Mouse (Mus musculus): ENCODE results near the gene Hyal2. TPM values are rescaled to one million over a fixed set of nuclear protein-coding genes. Genes with fewer than 3 reads are reported as not detected.
"Not testable (repeated sequence)": the region's sequence is repeated elsewhere in the genome, so short reads cannot be mapped to it uniquely, and the experiment has no call there.

The Hyal2 gene
- polyA plus RNA-seq, 1 experiment from 2014 or later, result 135 TPM

DNA sequence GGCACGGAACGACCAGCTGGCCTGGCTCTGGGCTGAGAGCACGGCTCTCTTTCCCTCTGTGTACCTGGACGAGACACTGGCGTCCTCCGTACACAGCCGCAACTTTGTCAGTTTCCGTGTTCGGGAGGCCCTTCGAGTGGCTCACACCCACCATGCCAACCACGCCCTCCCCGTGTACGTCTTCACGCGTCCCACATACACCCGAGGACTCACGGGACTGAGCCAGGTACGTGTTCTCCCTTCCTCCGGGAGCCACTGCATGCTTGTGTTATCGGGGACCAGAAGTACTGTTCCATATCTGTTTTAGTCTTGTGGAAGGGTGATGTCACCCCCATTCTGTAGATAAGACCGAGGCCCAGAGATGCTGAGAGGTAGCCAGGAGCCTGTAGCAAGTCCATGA, 3.1 kb downstream of the Hyal2 start:
- H3K27ac ChIP-seq (ENCODE audit: low read depth, low read length), result no peak overlapping the region
- H3K27me3 ChIP-seq (ENCODE audit: control insufficient read depth, insufficient read depth, low read length), result no peaks in the 10 kb centered on the region
- ATAC-seq (ENCODE audit: low FRiP score, low TSS enrichment), result no peak
- H3K9me3 ChIP-seq (ENCODE audit: control insufficient read depth, low read length), result no peaks in the 10 kb centered on the region
- peaks cover 40% of the 10 kb centered on the region for H3K36me3 ChIP-seq (ENCODE audit: control insufficient read depth, insufficient read depth, low read length)
- H3K4me1 ChIP-seq (ENCODE audit: control insufficient read depth, insufficient read depth, low read length), result peaks cover 24% of the 10 kb centered on the region
- peak overlapping the region; percentile 78; the same call in 1 of the 2 replicates for H3K9ac ChIP-seq (ENCODE audit: low read depth, low read length)
- 91% methylated on average over 21 of the region's 21 CpGs for WGBS
- H3K4me2 ChIP-seq (replicated peaks; ENCODE audit: low read depth, low read length), result peak overlapping the region; percentile 83
- H3K4me3 ChIP-seq (ENCODE audit: low read length), result peak overlapping the region; percentile 67

DNA sequence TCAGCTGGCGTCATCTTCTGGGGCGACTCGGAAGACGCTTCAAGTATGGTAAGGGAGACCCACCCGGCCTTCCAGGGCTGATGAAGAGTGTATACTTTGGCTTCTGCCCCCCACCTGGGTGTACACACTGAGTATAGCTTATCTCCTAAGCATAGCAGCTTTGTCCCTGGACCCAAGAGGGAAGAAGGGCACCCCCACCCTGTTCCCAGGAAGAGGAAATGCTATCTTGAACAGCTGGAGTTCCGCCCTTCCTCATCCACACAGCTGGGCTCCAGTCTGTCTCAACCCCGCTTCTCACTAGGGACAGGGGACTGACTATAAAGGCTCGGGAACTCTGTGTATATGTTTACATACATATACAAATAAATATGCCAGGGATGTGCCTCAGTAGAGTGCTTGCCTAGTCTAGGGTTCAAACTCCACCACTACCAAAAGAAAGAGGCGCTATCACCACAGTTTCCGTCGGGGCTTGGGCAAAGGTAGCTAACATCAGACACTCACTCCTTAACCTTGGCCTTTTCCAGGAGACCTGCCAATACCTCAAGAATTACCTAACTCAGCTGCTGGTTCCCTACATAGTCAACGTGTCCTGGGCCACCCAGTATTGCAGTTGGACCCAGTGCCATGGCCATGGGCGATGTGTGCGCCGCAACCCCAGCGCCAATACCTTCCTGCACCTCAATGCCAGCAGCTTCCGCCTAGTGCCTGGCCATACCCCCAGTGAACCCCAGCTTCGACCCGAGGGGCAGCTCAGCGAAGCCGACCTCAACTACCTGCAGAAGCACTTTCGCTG, 4.0 kb downstream of the Hyal2 start:
- Histone ChIP-seq H3K4me1 (ENCODE audit: control insufficient read depth, insufficient read depth, low read length) (peaks cover 32% of the 10 kb centered on the region), H3K36me3 (ENCODE audit: control insufficient read depth, insufficient read depth, low read length) (peaks cover 37% of the 10 kb centered on the region), H3K4me3 (ENCODE audit: low read length) (no peak overlapping the region), H3K27me3 (ENCODE audit: control insufficient read depth, insufficient read depth, low read length) (no peaks in the 10 kb centered on the region), H3K9ac (ENCODE audit: low read depth, low read length) (no peak overlapping the region), H3K4me2 (replicated peaks; ENCODE audit: low read depth, low read length) (no peak overlapping the region; the same call in 1 of the 2 replicates), H3K9me3 (ENCODE audit: control insufficient read depth, low read length) (no peaks in the 10 kb centered on the region), H3K27ac (ENCODE audit: low read depth, low read length) (no peak overlapping the region)
- 92% methylated on average over 22 of the region's 22 CpGs for WGBS
- ATAC-seq (ENCODE audit: low FRiP score, low TSS enrichment), result no peak

DNA sequence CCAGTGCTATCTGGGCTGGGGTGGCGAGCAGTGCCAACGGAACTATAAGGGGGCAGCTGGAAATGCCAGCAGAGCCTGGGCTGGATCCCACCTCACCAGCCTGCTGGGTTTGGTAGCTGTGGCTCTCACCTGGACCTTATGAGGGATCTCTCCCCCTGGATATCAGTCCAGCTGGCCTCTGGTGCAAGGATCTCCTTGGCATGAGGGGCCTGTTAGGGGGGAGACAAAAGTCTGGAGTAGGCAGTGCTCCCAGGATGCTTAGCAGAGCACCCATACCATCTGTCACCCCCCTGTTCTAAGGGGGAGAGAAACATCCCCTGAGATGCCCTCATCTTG, 4.5 kb downstream of the Hyal2 start:
- peaks cover 37% of the 10 kb centered on the region for H3K4me1 ChIP-seq (ENCODE audit: control insufficient read depth, insufficient read depth, low read length)
- no peak for ATAC-seq (ENCODE audit: low FRiP score, low TSS enrichment)

DNA sequence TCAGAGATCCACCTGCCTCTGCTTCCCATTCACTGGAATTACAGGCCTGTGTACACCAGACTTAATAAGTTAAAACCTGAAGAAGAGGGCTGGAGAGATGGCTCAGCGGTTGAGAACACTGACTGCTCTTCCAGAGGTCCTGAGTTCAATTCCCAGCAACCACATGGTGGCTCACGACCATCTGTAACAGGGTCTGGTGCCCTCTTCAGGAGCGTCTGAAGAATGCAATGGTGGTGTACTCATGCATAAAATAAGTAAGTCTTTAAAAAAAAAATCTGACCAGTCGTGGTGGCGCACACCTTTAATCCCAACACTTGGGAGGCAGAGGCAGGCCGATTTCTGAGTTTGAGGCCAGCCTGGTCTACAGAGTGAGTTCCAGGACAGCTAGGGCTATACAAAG, 6.0 kb downstream of the Hyal2 start:
- not testable (repeated sequence) for H3K27me3 ChIP-seq (ENCODE audit: control insufficient read depth, insufficient read depth, low read length); H3K27ac ChIP-seq (ENCODE audit: low read depth, low read length); H3K9me3 ChIP-seq (ENCODE audit: control insufficient read depth, low read length); H3K4me2 ChIP-seq (replicated peaks; ENCODE audit: low read depth, low read length); ATAC-seq (ENCODE audit: low FRiP score, low TSS enrichment); H3K9ac ChIP-seq (ENCODE audit: low read depth, low read length); H3K4me3 ChIP-seq (ENCODE audit: low read length)
- peaks cover 36% of the 10 kb centered on the region for H3K4me1 ChIP-seq (ENCODE audit: control insufficient read depth, insufficient read depth, low read length)
- peaks cover 37% of the 10 kb centered on the region for H3K36me3 ChIP-seq (ENCODE audit: control insufficient read depth, insufficient read depth, low read length)
- WGBS, result 86% methylated on average over 6 of the region's 6 CpGs

More for the DNA sequence above, 4.5 kb downstream of the Hyal2 start:
- H3K4me2 ChIP-seq (replicated peaks; ENCODE audit: low read depth, low read length), result no peak overlapping the region
- no peak overlapping the region for H3K9ac ChIP-seq (ENCODE audit: low read depth, low read length)
- H3K9me3 ChIP-seq (ENCODE audit: control insufficient read depth, low read length), result no peaks in the 10 kb centered on the region
- H3K27me3 ChIP-seq (ENCODE audit: control insufficient read depth, insufficient read depth, low read length), result no peaks in the 10 kb centered on the region
- WGBS, result 98% methylated on average over 2 of the region's 2 CpGs
- no peak overlapping the region for H3K27ac ChIP-seq (ENCODE audit: low read depth, low read length)
- H3K4me3 ChIP-seq (ENCODE audit: low read length), result no peak overlapping the region
- peaks cover 37% of the 10 kb centered on the region for H3K36me3 ChIP-seq (ENCODE audit: control insufficient read depth, insufficient read depth, low read length)

DNA sequence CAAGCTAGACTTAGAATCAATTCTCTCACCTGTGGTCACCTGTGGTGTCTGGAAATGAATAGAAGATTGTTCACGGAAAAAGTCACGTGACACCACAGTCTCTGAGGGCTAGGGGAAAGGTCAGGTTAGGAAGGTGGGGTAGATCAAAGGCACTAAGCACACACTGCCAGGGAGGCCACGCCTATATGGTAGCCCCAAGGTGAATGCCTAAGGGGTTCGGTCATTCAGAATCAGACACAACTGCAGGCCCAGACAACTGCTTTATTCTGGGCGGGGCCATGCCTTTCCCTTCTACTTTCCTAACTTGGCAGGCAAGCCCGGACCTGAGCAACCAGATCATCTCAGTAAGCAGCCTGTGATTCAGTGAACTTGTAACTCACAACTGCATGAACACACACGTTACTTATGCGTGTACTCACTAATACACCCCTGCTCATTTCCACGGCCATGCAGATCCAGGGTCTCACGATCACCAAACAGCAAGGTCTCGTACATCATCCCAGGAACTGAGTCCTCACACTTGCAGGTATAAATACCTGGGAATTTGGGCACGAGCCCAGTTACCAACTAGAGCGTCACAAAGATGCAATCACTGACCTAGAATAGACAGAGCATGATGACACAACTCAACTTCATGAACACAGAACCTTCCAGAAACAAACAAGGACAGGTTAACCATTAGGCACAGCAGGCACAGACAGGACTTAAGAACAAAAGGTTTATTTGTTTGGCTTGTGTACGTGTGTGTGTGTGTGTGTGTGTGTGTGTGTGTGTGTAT, 8.0 kb downstream of the Hyal2 start:
- H3K4me2 ChIP-seq (replicated peaks; ENCODE audit: low read depth, low read length), result no peak overlapping the region
- WGBS, result 80% methylated on average over 14 of the region's 14 CpGs
- H3K36me3 ChIP-seq (ENCODE audit: control insufficient read depth, insufficient read depth, low read length), result peaks cover 34% of the 10 kb centered on the region
- no peak for ATAC-seq (ENCODE audit: low FRiP score, low TSS enrichment)
- H3K9ac ChIP-seq (ENCODE audit: low read depth, low read length), result no peak overlapping the region; the same call in 1 of the 2 replicates
- no peaks in the 10 kb centered on the region for H3K9me3 ChIP-seq (ENCODE audit: control insufficient read depth, low read length)
- H3K4me3 ChIP-seq (ENCODE audit: low read length), result no peak overlapping the region
- H3K4me1 ChIP-seq (ENCODE audit: control insufficient read depth, insufficient read depth, low read length), result peaks cover 31% of the 10 kb centered on the region
- H3K27ac ChIP-seq (ENCODE audit: low read depth, low read length), result peak overlapping the region; percentile 76; the same call in 1 of the 2 replicates
- H3K27me3 ChIP-seq (ENCODE audit: control insufficient read depth, insufficient read depth, low read length), result no peaks in the 10 kb centered on the region

DNA sequence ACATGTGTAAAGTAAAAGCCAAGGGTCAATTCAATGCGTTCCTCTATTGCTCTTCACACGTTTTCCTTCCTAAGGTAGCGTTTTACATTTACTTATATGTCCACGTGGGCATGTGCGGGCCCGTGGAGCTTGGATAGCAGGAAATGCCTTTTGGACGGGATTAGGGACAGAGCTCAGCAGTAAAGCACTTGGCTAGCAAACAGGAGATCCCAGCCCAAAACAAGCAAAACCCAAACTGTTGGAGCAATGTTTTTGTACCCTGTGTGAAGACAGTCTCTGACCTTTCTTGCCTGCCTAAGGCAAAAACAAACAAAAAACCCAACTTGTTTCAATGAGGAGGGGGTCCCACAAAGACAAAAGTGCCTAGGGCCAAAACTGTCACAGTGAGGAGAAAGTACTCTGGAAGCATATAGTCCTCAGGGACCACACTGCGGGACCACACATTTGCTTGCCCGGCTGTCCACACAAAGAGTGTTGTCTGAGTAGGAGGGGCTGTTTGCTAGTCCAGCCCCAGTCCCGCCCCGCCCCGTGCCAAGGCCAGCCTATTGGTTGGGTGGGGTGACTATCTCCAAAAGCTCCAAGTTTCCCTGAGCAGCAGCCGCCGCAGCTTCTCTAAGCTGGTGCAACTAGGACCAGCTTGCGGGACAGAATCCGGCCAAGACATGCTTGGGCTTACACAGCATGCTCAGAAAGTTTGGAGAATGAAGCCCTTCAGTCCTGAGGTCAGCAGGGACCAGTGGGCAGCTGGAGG, 8.8 kb downstream of the Hyal2 start, which contains the start of gene Hyal1:
TSS of gene Hyal1 (plus strand) at position 571 of the 751 bp plus-strand sequence.
- peak within 1 kb of the TSS; percentile 76 for H3K27ac ChIP-seq (ENCODE audit: low read depth, low read length)
- peak within 1 kb of the TSS; percentile 53 for H3K9ac ChIP-seq (ENCODE audit: low read depth, low read length)
- peak; percentile 67 for ATAC-seq (ENCODE audit: low FRiP score, low TSS enrichment)
- peak within 1 kb of the TSS; percentile 58 for H3K4me2 ChIP-seq (replicated peaks; ENCODE audit: low read depth, low read length)
- peaks cover 26% of the 10 kb centered on the region for H3K36me3 ChIP-seq (ENCODE audit: control insufficient read depth, insufficient read depth, low read length)
- peaks cover 29% of the 10 kb centered on the region for H3K4me1 ChIP-seq (ENCODE audit: control insufficient read depth, insufficient read depth, low read length)
- no peaks in the 10 kb centered on the region for H3K27me3 ChIP-seq (ENCODE audit: control insufficient read depth, insufficient read depth, low read length)
- H3K4me3 ChIP-seq (ENCODE audit: low read length), result peak within 1 kb of the TSS; percentile 40
- H3K9me3 ChIP-seq (ENCODE audit: control insufficient read depth, low read length), result no peaks in the 10 kb centered on the region
- 25% methylated on average over 16 of the region's 16 CpGs for WGBS

DNA sequence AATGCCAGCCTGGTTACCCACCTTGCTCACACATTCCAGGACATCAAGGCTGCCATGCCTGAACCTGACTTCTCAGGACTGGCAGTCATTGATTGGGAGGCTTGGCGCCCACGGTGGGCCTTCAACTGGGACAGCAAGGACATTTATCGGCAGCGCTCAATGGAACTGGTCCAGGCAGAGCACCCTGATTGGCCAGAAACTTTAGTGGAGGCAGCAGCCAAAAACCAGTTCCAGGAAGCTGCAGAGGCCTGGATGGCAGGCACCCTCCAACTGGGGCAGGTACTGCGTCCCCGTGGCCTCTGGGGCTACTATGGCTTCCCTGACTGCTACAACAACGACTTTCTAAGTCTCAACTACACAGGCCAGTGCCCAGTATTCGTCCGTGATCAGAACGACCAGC, 10.1 kb downstream of the Hyal2 start:
- WGBS, result 94% methylated on average over 10 of the region's 10 CpGs
- Histone ChIP-seq H3K9me3 (ENCODE audit: control insufficient read depth, low read length) (no peaks in the 10 kb centered on the region), H3K4me3 (ENCODE audit: low read length) (no peak overlapping the region), H3K36me3 (ENCODE audit: control insufficient read depth, insufficient read depth, low read length) (peaks cover 13% of the 10 kb centered on the region), H3K27me3 (ENCODE audit: control insufficient read depth, insufficient read depth, low read length) (no peaks in the 10 kb centered on the region), H3K4me1 (ENCODE audit: control insufficient read depth, insufficient read depth, low read length) (peaks cover 34% of the 10 kb centered on the region), H3K9ac (ENCODE audit: low read depth, low read length) (0 out of 2 replicates have a peak overlapping the region, but pooled peaks have one; percentile 53), H3K27ac (ENCODE audit: low read depth, low read length) (no peak overlapping the region), H3K4me2 (replicated peaks; ENCODE audit: low read depth, low read length) (peak overlapping the region; percentile 58; the same call in 1 of the 2 replicates)
- no peak for ATAC-seq (ENCODE audit: low FRiP score, low TSS enrichment)

DNA sequence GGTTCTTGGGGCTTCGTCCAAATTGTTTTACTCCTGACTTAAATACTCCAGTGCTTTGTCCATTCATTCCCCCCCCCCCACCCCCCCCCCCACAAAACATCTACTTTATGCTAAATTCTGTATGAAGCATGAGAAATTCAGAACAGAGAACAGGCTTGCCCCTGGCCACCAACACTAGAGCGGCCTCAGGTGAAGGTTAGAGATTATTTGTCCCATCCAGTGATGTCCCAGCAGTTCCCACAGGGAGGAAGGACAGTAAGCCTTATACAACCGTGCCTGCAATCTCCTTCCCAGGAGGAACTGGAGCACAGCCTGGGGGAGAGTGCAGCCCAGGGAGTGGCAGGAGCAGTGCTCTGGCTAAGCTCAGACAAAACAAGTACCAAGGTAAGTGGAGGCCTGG, 10.8 kb downstream of the Hyal2 start, which contains the start of gene Naa80:
TSS of gene Naa80 (plus strand) at position 301 of the 400 bp plus-strand sequence.
- no peak for ATAC-seq (ENCODE audit: low FRiP score, low TSS enrichment)
- peak within 1 kb of the TSS; percentile 58; the same call in 1 of the 2 replicates for H3K4me2 ChIP-seq (replicated peaks; ENCODE audit: low read depth, low read length)
- no peak within 1 kb of the TSS for H3K27ac ChIP-seq (ENCODE audit: low read depth, low read length)
- no peak within 1 kb of the TSS for H3K4me3 ChIP-seq (ENCODE audit: low read length)
- H3K27me3 ChIP-seq (ENCODE audit: control insufficient read depth, insufficient read depth, low read length), result no peaks in the 10 kb centered on the region
- H3K9me3 ChIP-seq (ENCODE audit: control insufficient read depth, low read length), result no peaks in the 10 kb centered on the region
- H3K9ac ChIP-seq (ENCODE audit: low read depth, low read length), result 0 out of 2 replicates have a peak within 1 kb of the TSS, but pooled peaks have one; percentile 53
- peaks cover 12% of the 10 kb centered on the region; the same call in 1 of the 2 replicates for H3K36me3 ChIP-seq (ENCODE audit: control insufficient read depth, insufficient read depth, low read length)
- WGBS, result 86% methylated on average over 3 of the region's 3 CpGs
- peaks cover 34% of the 10 kb centered on the region for H3K4me1 ChIP-seq (ENCODE audit: control insufficient read depth, insufficient read depth, low read length)
